Mouse (Mus musculus) gastrocnemius, postnatal 10 days (tissue): ENCODE results near the gene Dppa1. TPM values are rescaled to one million over a fixed set of nuclear protein-coding genes. Genes with fewer than 3 reads are reported as not detected.
A peak's percentile ranks its signal among the peaks of the same experiment; 100 is the strongest.
"Not testable (repeated sequence)": the region's sequence is repeated elsewhere in the genome, so short reads cannot be mapped to it uniquely, and the experiment has no call there.

Experiments
- DNase-seq: peaks from one replicate; pipeline ENCODE4 v3.0.0; 2021; ENCODE audit warnings: mixed read lengths
- long read RNA-seq, 2 experiments: library from polyadenylated mRNA; stranded (forward); transcript quantifications; one replicate each; pipeline ENCODE4 v2.0.0; 2021
- total RNA-seq, 2 experiments: library from RNA; stranded (reverse); gene quantifications; 2 replicates each; pipeline ENCODE4 v1.2.3; 2021

The Dppa1 gene
- not detected for total RNA-seq
- long read RNA-seq, experiment 1, result 0 reads
- long read RNA-seq, experiment 2, result 0 reads

DNA sequence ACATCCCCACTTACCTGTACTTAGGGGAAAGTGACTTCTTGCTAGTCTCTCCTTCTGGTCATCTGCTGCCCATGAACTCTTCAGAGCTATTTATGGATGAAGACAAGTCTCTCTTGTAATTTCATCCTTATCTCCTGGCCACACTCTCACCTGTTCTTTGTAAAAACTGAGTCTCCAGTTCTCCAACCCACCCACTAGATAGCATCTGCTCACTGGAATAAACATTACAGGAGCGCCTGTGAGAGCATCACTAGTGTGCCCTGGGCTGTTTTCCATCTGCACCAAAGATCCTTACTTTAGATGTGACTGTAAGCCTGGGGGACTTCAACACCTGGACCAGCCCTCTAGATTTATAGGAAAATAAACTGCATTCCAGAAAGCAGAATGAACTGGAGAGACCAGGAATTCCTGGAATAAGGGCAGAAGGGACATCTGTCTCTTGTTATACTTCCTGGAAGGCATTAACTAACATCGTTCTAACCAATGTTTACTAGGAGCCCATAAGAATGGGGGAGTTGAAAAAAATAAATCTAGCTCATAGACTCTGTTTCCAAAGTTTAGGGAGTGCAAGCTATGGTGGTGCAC is at the start of gene Dppa1:
Gene Dppa1 (minus strand): TSS at position 51 of the 585 bp plus-strand sequence.
- no peak for DNase-seq

DNA sequence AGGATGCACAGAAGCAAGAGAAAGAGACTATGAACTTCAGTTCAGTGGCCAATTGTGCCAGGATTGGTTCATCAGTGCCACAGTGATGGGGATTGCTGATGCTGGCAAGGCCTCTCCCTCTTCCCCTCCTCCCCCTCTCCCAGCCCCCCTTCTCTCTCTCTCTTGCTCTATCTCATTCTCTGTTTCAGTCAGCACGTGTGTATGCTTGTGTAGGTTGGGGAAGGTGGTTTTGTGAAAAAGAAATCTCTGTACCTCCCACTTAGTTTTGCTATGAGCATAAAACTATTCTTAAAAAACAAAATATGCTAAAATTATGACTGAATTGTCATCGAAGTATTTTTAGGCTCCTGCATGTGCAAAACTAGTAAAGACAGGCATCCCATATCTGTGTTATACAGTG is 38.9 kb upstream of the Dppa1 start:
- DNase-seq, result no peak

GRCm38 (mm10) chr11:46667105-46667504 is 38.0 kb upstream of the Dppa1 start:
- no peak for DNase-seq

DNA sequence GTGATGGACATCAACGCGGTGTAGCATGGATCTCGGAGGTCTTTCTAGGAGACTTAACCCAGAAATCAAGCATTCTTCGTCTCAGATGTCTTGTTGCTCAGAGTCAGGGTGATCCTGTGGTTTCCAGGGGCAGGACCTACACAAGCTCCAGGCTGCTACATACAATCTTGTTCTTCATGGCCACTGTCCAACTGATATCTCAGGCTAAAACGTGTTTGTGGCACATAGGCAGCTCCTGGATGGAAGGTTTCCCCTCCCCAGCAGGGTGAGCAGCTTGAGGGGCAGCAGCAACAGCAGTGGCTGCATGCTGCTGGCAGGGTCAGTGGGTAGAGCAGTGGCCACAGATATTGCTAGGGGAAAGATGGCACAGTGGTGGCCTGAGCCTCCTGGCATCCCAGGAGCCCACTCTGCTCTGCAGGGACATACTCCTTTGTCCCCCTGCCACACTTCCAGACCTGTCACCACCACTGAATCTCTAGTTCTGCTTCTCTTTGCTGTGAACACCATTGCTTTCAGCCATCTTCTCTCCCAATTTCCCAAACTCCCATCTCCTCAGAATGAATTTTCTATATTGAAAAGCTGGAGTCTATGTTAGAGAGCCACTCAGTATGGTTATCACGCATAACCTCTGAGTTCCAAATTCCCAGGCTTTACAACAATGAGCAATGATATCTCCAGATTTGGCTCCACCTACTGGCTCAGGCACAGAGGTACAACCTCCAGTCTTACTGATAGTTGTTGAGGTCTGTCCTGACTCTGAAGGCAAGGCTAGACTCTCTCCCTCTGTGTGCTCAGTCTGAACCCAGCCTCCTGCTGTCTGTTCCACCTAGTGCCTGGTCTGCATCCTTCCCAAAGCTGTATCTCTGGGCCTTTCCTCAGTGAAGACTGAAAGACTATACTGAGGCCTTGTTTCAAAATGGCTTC is 36.8 kb upstream of the Dppa1 start:
- DNase-seq, result no peak

DNA sequence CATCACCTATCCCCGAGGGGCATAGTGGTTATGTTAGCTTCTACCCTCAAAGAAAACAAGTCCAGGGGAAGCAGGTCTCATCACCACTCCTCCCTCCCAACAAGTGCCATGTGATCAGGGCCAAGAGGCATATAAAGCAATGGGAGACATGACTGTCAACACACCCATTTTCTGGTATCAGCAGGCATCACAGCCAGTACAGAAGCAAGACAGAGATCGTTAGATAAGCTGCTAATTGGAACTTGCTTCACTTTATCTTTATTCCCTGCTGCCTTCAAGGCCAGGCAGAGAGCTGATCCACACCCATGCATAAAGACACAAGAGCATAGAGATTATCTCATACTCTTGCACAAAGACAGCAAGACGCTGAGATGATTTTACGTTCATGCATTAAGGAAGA is 34.2 kb upstream of the Dppa1 start:
- no peak for DNase-seq

- no peak for DNase-seq
These were observed 23.4 kb upstream of the Dppa1 start for GRCm38 (mm10) chr11:46652476-46652875.

- not testable (repeated sequence) for DNase-seq
These were observed 20.6 kb upstream of the Dppa1 start for GRCm38 (mm10) chr11:46649655-46650054.

DNA sequence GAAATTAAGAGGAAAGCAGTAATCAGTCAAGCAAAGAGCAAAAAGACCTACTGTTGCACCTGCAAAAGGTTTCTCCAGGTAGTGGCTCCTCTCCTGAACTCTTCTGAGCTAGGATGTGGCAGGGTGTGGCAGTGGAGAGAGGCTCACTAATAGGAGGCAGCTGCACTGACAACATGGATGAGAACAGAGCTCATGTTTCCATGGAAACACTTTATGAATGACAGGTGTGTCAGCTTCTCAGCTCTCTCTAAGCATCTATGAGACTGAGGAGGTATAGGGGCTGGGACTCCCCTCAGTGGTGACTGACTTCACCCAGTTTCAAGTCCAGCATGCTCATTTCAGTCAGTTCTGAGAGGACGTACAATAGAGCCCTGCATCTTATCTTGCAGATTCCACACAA is 15.8 kb upstream of the Dppa1 start:
- no peak for DNase-seq

GRCm38 (mm10) chr11:46636568-46636967 is 7.5 kb upstream of the Dppa1 start:
- DNase-seq, result no peak

DNA sequence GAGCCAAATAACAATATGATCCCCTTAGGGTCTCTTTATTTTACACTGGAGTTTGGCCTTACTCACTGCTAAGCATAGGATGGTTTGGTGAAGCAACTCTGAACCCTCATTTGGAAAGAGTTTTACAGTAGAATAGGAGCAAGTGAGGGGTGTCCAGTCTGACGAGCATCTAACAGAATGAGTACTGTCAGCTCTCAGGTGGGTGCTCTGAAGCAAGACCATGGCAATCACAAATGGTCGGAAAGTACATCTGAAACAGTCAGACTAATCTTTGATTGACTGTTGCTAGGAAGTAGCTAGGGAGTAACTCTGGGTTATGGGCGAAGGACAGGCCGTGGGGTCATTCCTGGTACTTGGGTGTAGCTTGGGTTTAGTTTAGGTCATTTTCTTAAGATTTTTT is 6.5 kb upstream of the Dppa1 start:
- DNase-seq, result not testable (repeated sequence)

DNA sequence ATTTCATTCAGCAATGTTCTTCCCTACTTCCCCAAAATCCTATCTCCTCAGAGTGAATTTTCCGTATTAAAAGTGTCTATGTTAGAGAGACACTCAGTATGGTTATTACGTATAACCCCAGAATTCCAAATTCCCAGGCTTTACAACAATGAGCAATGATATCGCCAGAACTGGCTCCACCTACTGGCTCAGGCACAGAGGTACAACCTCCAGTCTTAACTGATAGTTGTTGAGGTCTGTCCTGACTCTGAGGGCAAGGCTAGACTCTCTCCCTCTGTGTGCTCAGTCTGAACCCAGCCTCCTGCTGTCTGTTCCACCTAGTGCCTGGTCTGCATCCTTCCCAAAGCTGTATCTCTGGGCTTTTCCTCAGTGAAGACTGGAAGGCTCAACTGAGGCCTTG is 2.6 kb upstream of the Dppa1 start:
- DNase-seq, result peak; percentile 11

- DNase-seq, result no peak
These were observed 8.5 kb downstream of the Dppa1 start for GRCm38 (mm10) chr11:46620414-46621168.

DNA sequence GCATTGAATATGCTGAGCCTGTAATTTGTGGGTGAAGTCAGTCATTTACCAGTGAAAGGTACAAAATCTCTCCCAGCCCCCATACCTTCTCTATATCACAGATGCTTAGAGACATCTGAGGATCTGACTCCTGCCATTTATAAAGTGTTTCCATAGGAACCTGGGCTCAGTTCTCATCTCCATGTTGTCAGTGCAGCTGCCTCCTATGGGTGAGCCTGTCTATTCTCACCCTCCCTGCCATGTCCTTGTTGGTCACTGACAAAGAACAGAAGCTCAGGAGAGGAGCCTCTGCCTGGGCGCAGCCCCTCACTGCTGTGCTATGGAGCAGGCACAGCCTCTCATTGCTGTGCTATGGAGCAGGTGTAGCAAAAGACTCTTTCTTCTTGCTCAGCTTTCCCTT is 9.1 kb downstream of the Dppa1 start:
- no peak for DNase-seq

- no peak for DNase-seq
These were observed 36.6 kb downstream of the Dppa1 start for GRCm38 (mm10) chr11:46592416-46592815.

- DNase-seq, result no peak
These were observed 46.3 kb downstream of the Dppa1 start for GRCm38 (mm10) chr11:46582741-46583140.

GRCm38 (mm10) chr11:46580428-46580827 is 48.6 kb downstream of the Dppa1 start:
- DNase-seq, result no peak

- DNase-seq, result no peak
These were observed 50.2 kb downstream of the Dppa1 start for GRCm38 (mm10) chr11:46578771-46579281.

GRCm38 (mm10) chr11:46571327-46571726 is 57.7 kb downstream of the Dppa1 start, which contains the start of gene BC053393:
Gene BC053393 (plus strand): TSS chr11:46571536.
- no peak for DNase-seq

GRCm38 (mm10) chr11:46569107-46569506 is 60.0 kb downstream of the Dppa1 start:
- DNase-seq, result no peak

- DNase-seq, result no peak
These were observed 63.1 kb downstream of the Dppa1 start for GRCm38 (mm10) chr11:46565967-46566366.

DNA sequence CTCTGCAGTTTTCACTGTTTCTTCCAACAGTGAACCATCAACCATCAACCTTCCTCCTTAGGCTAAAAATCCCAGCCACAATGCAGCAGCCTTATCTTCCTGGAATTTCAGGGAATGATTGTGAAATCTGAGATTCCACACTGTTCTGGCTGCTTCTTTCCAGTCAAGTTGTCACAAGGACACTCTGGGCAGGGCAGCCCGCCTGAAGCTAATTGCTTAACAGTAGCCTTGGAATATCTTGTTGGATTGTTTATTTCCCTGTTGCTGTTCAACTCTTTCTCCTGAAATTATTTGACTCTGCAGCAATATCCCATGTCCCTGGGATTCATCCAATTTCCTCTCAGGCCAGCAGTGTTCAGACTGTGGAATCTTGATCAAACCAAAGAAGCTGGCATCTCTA is 64.4 kb downstream of the Dppa1 start:
- no peak for DNase-seq

GRCm38 (mm10) chr11:46561096-46561495 is 68.0 kb downstream of the Dppa1 start:
- DNase-seq, result no peak
